Mouse (Mus musculus) NIH3T3 (cell line): ENCODE data around the gene Wfdc10.

Source experiments
- DNase-seq: peaks from one replicate; pipeline ENCODE4 v3.0.0-alpha.2; 2012; ENCODE audit warnings: low read depth

The Wfdc10 gene

DNA sequence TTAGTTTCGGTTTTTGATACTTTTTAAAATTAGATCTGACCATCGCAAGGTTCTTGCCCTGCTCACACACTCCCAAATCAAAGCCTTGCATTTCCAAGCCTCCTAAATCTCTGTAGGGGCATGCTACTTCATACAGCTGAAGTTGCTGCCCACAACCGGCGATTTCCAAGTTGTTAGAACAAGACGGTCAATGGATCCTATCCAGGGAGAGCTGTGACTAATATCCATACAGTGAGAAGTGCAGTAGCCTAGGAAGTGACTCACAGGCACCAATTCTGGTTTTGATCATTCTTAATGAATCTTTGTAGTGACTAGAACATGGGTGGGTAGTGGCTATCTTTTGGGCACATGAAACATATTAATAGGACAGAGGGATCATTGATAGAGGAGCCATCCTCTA is 45.9 kb downstream of the Wfdc10 start:
- DNase-seq = peak; percentile 85

DNA sequence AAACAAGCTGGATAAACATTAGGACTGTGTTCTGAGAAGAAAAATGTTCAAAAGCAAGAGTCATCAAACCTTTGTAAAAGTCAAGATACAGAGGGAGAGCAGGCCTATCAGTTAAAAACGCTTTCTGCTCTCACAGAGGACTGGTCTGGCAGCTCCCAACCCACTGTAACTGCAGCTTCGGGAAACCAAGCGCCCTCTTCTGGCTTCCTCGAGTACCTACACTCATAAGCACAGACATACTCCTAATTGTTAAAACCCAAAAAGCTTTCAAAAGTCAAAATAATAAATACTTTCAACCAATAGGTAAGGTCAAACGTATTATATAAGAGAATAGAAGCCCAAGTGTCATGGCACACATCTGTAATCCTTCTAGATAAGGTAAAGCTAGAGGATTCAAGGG is 48.4 kb downstream of the Wfdc10 start:
- DNase-seq = no peak

DNA sequence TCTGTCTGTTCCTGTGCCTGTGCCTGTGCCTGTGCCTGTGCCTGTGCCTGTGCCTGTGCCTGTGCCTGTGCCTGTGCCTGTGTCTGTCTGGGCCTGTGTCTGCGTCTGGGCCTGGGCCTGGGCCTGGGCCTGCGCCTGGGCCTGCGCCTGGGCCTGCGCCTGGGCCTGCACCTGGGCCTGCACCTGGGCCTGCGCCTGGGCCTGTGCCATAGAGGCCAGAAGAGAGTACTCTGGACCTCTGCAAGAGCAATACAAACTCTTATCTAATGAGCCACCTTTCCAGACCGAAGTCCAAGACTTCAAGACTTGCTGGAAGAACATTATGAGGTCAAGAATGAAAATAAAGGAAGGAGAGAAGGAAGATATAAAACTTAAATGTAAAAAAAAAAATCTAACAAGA is 49.5 kb downstream of the Wfdc10 start:
- DNase-seq = no peak

DNA sequence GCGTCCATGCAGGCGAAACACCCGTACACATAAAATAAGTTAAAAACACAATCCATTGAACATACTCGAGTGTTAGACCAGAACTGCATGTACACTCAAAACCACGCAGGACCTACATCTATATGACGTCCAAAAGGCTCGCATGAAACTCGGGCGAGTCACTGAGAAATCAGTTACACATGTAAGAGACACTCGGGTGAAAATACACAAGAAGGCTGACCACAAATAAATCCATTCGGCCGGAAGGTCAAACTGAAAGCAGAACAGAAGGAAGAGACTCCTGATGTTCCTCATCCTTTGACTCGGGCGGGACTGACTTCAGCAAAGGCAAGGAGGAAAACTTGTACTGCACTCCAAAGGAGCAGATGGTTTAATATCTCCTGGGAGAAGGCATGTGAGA is 50.1 kb downstream of the Wfdc10 start:
- peak; percentile 57 for DNase-seq
